Mouse (Mus musculus): ENCODE data around the gene Stra8. TPM values are rescaled to one million over a fixed set of nuclear protein-coding genes. Genes with fewer than 3 reads are reported as not detected.

Gene Stra8
- polyA plus RNA-seq, 1 experiment from 2014 or later: not detected

DNA sequence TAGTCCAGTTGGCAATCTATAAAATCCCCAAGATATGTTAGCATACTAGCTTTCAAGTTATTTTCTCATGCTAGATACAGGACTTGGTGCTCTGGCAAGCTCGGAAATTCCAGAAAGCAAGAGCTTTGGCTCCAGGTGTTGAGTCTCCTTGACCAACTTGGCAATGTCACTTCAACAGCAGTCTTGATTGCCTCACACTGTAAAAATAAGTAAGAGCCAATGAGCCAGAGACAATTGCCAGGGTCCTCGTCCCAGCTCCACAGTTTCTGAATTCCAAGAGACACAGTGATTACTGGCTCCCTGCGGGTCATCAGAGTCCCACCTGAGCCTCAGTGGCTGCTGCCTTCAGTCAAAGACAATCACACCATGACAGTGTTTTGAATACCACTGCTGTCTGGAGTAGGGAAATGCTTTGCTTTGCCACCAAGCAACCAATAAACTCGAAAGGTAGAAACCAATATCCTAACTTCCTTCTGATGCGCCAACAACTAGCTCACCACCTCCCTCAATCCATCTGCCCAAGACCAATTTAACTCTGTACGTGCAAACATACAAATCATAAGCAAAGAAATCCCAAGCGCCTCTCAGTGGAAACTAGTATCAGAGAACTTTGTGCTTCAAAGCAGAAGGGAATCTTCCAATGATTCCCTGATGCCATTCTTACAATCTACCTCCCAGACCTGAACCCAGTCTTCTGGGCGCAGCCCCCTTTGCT is 10.2 kb upstream of the Stra8 start:
- peak overlapping the region; percentile 90 for H3K4me3 ChIP-seq (ENCODE audit: inconsistent target)
- H3K27ac ChIP-seq: peak overlapping the region; percentile 97
- WGBS (ENCODE audit: missing documents): 50% methylated on average over 8 of the region's 8 CpGs
- peaks cover 39% of the 10 kb centered on the region for H3K79me2 ChIP-seq (ENCODE audit: inconsistent target)
- H3K36me3 ChIP-seq (ENCODE audit: inconsistent target): peaks cover 2% of the 10 kb centered on the region; the same call in 1 of the 2 replicates

DNA sequence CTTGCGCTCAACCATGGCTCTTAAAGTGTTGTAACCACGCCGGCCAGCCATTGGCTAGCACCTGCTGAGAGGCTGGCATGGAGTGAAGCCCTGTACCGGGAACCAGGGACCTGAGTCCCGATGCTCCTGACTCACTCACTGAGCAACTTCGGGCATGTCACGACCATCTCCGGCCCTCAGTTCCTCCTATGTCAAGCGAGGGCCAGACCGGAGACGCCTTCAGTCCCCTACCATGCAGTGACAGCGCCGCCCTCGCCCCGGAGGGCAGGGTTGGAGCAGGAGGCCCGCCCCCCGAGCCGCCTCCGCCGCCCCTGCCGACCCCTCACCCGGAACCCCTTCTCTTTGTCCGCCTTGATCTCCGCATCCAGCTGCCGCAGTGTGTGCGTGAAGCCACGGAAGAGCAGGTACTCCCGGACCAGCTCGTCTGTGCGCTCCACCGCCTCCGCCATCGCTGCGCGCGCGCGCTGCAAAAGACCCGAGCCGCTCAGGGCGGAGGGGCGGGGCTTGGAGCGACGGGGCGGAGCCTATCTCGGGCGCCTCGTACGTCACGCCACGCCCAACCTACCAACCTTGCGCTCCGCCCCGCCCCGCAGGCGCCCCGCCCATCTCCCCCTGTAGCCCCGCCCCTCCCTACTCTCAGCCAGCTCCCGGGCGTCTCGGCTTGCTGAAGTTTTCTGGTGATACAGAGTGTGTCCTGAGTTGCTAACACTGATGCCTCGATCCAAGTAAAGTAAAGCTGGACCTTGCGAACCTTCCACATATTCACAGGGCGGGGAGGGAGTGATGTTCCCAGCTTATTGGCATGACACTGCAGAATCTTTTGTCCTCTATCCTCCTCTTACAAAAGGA is 9.4 kb upstream of the Stra8 start, which contains the start of gene Wdr91:
TSS of gene Wdr91 (minus strand) at position 506 of the 849 bp plus-strand sequence.
- Histone ChIP-seq H3K27ac (peak within 1 kb of the TSS; percentile 97), H3K4me3 (ENCODE audit: inconsistent target) (peak within 1 kb of the TSS; percentile 90), H3K36me3 (ENCODE audit: inconsistent target) (no peaks in the 10 kb centered on the region), H3K79me2 (ENCODE audit: inconsistent target) (peaks cover 31% of the 10 kb centered on the region)
- 0% methylated on average over 58 of the region's 64 CpGs for WGBS (ENCODE audit: missing documents)

DNA sequence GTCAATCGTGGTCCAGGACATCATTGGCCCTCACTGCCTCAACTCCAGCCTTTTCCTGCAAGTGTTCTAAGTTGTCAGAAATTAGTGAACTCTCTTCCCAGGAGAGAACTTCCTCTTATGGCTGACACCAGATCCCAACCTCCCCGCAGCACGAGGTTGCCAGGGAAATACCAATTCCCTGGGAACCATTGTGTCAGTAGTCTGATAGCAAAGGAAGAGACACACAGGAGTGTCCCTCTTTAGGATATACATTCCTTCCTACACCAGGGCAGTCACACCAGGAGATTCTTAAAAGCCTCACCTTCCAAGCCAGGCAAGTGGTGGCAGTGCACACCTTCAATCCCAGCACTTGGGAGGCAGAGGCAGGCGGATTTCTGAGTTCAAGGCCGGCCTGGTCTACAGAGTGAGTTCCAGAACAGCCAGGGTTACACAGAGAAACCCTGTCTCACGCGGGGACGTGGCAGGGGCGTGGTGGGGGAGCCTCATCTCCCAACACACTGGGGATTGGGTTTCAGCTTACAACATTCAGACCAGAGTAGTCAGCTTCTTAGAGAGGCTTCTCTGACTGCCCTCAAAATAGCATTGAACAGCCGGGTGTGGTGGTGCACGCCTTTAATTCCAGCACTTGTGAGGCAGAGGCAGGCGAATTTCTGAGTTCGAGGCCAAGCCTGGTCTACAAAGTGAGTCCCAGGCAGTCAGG is 6.5 kb upstream of the Stra8 start:
- 96% methylated on average over 13 of the region's 13 CpGs for WGBS (ENCODE audit: missing documents)
- Histone ChIP-seq H3K79me2 (ENCODE audit: inconsistent target) (peaks cover 19% of the 10 kb centered on the region), H3K27ac (no peak overlapping the region), H3K36me3 (ENCODE audit: inconsistent target) (no peaks in the 10 kb centered on the region), H3K4me3 (ENCODE audit: inconsistent target) (no peak overlapping the region)

DNA sequence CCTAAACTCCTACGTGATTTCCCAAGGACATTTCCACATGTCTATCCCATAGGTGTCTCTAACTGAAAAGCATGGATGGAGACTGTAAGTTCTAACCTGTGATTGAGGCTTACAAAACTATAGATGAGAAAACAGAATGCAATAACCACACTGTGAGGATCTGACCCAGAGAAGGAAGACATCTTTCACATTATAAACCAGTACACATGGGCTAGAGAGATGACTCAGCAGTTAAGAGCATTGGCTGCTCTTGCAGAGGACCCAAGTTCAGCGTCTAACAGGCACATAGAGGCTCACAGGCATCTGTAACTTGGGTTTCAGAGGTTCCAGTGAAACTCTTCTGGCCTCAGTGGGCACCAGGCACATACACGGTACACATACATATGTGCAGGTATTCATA is 5.5 kb upstream of the Stra8 start:
- 68% methylated on average over 3 of the region's 3 CpGs for WGBS (ENCODE audit: missing documents)
- Histone ChIP-seq H3K36me3 (ENCODE audit: inconsistent target) (no peaks in the 10 kb centered on the region), H3K4me3 (ENCODE audit: inconsistent target) (no peak overlapping the region), H3K27ac (no peak overlapping the region), H3K79me2 (ENCODE audit: inconsistent target) (peaks cover 9% of the 10 kb centered on the region)

DNA sequence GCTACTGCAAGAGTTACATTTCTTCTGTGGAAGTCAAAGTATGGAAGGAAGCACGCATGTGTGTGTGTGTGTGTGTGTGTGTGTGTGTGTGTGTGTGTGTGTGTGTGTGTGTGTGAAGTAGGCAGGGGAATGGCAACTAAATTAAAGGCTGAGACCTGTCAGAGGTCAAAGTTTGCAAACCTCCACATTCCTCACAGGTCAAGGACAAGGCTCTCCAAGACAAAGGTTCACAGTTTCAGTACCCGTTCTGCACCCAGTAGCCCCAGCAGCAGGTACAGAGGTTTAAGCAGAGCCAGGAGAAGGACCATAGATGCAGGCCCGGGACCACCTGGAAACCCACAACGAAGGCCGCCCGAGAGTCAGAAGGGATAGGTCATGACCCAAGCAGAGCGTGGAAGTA is 817 bp upstream of the Stra8 start:
- WGBS (ENCODE audit: missing documents): 100% methylated on average over 6 of the region's 7 CpGs
- no peaks in the 10 kb centered on the region for H3K79me2 ChIP-seq (ENCODE audit: inconsistent target)
- H3K36me3 ChIP-seq (ENCODE audit: inconsistent target): no peaks in the 10 kb centered on the region
- no peak overlapping the region for H3K27ac ChIP-seq
- H3K4me3 ChIP-seq (ENCODE audit: inconsistent target): no peak overlapping the region

DNA sequence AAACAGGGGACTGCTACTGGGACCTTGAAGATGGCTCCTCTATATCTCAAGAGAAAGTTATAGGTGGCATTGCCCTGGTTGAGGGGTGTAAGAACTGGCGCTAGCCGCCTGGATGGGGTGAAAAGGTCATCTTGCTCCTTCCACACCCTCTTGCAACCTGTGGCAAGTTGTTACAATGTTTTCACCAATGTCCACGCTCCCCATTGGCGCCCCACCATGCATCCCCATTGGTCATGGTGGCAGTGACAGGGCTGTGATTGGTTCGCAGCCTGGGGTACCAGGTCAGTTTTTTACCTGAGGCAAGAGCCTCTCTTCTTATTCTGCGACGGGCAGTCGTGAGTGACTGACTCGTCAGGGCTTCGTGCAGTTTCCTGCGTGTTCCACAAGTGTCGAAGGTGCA is 668 bp downstream of the Stra8 start:
- Histone ChIP-seq H3K4me3 (ENCODE audit: inconsistent target) (no peak overlapping the region), H3K27ac (no peak overlapping the region)

DNA sequence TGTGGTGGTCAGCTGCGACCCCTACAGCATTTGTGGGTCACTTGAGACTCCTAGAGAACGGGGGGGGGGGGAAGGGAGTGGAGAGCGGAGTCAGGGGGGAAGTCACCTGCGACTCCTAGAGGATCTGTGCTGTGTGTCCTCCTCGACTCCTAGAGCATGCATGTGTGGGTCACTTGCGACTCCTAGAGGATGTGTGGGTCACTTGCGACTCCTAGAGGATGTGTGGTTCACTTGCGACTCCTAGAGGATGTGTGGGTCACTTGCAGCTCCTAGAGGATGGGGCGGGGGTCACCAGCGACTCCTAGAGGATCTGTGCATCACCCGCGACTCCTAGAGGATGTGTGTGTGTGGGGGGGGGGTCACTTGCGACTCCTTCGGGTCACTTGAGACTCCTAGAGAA is 2.0 kb downstream of the Stra8 start:
- no peak overlapping the region for H3K27ac ChIP-seq
- 61% methylated on average over 8 of the region's 14 CpGs for WGBS (ENCODE audit: missing documents)
- H3K4me3 ChIP-seq (ENCODE audit: inconsistent target): no peak overlapping the region
- no peaks in the 10 kb centered on the region for H3K36me3 ChIP-seq (ENCODE audit: inconsistent target)
- H3K79me2 ChIP-seq (ENCODE audit: inconsistent target): no peaks in the 10 kb centered on the region

More for the DNA sequence above, 668 bp downstream of the Stra8 start:
- WGBS (ENCODE audit: missing documents): 98% methylated on average over 12 of the region's 12 CpGs
- Histone ChIP-seq H3K36me3 (ENCODE audit: inconsistent target) (no peaks in the 10 kb centered on the region), H3K79me2 (ENCODE audit: inconsistent target) (no peaks in the 10 kb centered on the region)

DNA sequence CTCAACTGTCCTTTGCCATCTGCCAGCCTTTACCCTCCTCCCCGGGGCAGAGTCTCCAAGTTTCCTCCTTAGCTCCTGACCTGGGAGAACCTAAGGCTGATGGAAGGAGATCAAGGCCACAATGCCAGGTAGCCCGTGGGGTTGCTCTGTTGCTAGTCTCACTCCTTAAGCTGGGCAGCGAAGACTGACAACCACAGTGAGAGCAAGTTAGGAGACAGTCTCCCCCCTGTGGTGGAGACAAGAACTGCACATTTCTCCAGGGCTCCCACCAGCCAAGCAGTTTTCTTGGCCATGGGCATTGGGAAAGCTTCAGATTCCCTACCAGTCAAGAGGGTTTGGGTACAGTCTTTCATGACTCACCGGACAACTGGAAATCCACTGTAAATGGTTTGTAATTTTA is 7.2 kb downstream of the Stra8 start:
- Histone ChIP-seq H3K4me3 (ENCODE audit: inconsistent target) (no peak overlapping the region), H3K79me2 (ENCODE audit: inconsistent target) (no peaks in the 10 kb centered on the region), H3K36me3 (ENCODE audit: inconsistent target) (no peaks in the 10 kb centered on the region), H3K27ac (no peak overlapping the region)
- WGBS (ENCODE audit: missing documents): 52% methylated on average over 4 of the region's 4 CpGs

DNA sequence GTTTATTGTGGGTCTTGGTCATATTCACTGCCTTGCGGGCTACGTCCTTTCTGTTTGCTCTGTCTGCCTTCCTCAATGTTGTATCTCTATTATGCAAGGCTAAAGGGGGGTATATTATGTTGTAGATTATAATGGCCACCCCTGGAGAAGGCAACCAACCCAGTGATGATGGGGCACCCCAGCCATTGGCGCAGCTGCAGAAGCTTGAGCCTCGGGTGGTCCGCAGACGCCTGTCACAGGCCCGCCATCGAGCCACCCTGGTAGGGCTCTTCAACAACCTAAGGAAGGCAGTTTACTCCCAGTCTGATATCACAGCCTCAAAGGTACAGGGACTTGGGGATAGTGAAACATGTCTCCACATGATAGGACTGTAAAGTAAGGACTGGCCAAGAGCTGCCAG is 7.6 kb downstream of the Stra8 start:
- H3K27ac ChIP-seq: no peak overlapping the region
- no peaks in the 10 kb centered on the region for H3K36me3 ChIP-seq (ENCODE audit: inconsistent target)
- WGBS (ENCODE audit: missing documents): 91% methylated on average over 8 of the region's 8 CpGs

DNA sequence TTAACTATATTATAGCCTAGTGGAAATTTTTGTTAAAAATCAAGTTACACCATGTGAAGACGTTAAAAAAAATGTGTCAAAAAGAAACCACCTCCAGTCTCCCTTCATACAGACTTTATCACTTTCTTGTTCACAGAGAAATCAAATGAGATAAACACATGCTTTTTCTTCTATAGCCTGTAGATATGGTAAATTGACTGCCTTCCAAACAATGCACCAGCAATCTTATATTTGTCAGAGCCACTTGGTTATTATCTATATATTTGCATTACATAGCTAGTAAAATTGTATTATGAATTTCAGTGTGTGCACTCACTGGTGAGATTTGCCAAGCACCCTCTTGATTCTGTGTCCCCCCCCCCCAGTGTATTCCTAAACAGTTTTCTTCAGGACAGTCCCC is 12.7 kb downstream of the Stra8 start:
- Histone ChIP-seq H3K79me2 (ENCODE audit: inconsistent target) (no peaks in the 10 kb centered on the region), H3K36me3 (ENCODE audit: inconsistent target) (no peaks in the 10 kb centered on the region), H3K4me3 (ENCODE audit: inconsistent target) (no peak overlapping the region), H3K27ac (no peak overlapping the region)
- 92% methylated on average over 1 of the region's 1 CpGs for WGBS (ENCODE audit: missing documents)

More for the DNA sequence above, 7.6 kb downstream of the Stra8 start:
- Histone ChIP-seq H3K4me3 (ENCODE audit: inconsistent target) (no peak overlapping the region), H3K79me2 (ENCODE audit: inconsistent target) (no peaks in the 10 kb centered on the region)

DNA sequence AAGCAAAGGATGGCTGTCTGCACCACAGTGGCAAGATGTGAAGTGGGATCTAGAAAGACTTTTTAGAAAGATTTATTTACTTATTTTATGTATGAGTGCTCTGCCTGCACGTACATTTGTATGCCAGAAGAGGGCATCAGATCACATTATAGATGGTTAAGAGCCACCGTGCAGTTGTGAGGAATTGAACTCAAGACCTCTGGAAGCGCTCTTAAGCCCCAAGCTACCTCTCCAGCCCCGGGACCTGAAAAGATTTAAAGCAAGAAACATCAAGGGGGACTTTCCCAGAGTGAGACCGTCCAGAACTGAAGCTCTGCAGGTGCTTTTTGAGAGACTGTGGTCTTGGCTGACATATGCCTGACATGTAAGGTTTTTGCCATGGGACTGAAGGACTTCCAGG is 16.8 kb downstream of the Stra8 start:
- H3K36me3 ChIP-seq (ENCODE audit: inconsistent target): no peaks in the 10 kb centered on the region
- no peak overlapping the region for H3K4me3 ChIP-seq (ENCODE audit: inconsistent target)
- no peak overlapping the region for H3K27ac ChIP-seq
- H3K79me2 ChIP-seq (ENCODE audit: inconsistent target): no peaks in the 10 kb centered on the region
- 91% methylated on average over 5 of the region's 5 CpGs for WGBS (ENCODE audit: missing documents)

DNA sequence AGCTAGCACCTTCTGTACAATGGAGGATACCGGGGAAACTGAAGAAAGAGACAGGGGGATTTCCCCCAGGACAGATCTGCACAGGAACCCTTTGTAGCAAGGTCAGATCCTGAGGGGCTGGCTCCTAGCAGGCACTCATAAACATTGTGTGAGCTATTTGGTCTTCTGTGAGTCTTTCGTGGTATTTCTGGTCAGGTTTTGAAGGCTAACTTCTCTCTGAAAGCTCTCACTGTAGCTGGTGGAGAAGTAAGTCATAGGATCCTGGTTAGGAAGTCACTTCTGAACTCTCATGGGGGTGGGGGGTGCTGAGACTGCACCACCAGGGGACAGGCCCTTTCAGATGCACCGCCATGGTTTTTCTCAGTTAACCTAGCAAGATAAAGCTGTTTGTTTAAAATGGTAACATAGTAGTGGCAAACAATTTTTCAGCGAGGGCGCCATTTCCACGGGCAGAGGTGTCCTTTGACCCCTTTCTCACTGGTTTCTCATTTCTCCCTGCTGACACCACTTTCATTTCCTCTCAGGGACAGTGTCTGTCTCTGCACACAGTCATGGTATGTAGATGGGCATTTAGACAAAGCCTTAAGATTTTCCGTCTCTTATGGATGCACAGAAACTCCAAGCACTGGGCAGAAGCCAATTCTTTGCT is 18.4 kb downstream of the Stra8 start:
- H3K36me3 ChIP-seq (ENCODE audit: inconsistent target): no peaks in the 10 kb centered on the region
- peak overlapping the region; percentile 46 for H3K27ac ChIP-seq
- H3K79me2 ChIP-seq (ENCODE audit: inconsistent target): no peaks in the 10 kb centered on the region
- 32% methylated on average over 7 of the region's 7 CpGs for WGBS (ENCODE audit: missing documents)
- H3K4me3 ChIP-seq (ENCODE audit: inconsistent target): no peak overlapping the region

DNA sequence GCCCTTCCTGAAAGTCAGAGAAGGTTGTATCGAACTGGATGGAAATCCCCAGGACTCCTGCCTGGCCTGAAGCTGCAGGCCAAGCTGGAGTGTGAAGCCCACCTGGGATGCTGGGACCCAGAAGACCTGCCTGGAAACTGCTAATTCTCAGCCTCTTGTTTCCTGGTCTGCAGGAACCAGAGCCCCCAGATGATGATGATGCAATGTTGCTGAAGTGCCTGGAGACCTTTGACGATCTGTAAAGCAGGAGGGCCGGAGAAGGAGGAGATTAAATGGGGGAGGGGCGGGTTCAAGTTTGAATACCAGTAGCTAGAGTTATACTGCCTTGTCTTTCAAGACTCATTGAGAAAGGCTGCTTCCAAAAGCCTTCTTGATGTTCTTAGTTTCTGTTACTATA is 19.0 kb downstream of the Stra8 start:
- WGBS (ENCODE audit: missing documents): 64% methylated on average over 4 of the region's 4 CpGs
- no peaks in the 10 kb centered on the region for H3K36me3 ChIP-seq (ENCODE audit: inconsistent target)
- peak overlapping the region; percentile 46 for H3K27ac ChIP-seq
- no peaks in the 10 kb centered on the region for H3K79me2 ChIP-seq (ENCODE audit: inconsistent target)
- no peak overlapping the region for H3K4me3 ChIP-seq (ENCODE audit: inconsistent target)

DNA sequence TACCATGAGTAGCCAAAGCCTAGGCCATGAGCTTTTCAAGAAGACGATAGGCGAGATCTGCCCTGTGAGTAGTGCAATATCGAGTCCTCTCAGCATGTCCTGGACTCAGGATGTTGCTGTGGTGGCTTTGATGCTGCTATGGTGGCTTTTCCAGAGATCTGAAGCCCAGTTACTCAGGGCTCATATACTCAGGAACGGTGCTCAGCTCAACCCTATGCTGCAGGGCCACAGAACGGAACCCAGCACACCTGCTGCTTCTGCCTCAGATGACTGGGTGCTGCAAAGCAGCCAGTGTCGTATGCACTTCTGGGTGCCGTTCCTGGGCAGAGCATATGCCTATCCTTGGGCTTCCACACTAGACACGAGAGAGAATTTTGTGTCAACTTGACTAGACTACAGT is 19.5 kb downstream of the Stra8 start:
- Histone ChIP-seq H3K36me3 (ENCODE audit: inconsistent target) (no peaks in the 10 kb centered on the region), H3K4me3 (ENCODE audit: inconsistent target) (no peak overlapping the region), H3K27ac (no peak overlapping the region), H3K79me2 (ENCODE audit: inconsistent target) (no peaks in the 10 kb centered on the region)
- 95% methylated on average over 8 of the region's 8 CpGs for WGBS (ENCODE audit: missing documents)

Data from macrophage (primary cell).